Mouse (Mus musculus): ENCODE data around the gene Xlr3c. TPM values are rescaled to one million over a fixed set of nuclear protein-coding genes. Genes with fewer than 3 reads are reported as not detected.
"Not testable (repeated sequence)": the region's sequence is repeated elsewhere in the genome, so short reads cannot be mapped to it uniquely, and the experiment has no call there.

The Xlr3c gene
- polyA plus RNA-seq, 1 experiment from 2014 or later: not detected

DNA sequence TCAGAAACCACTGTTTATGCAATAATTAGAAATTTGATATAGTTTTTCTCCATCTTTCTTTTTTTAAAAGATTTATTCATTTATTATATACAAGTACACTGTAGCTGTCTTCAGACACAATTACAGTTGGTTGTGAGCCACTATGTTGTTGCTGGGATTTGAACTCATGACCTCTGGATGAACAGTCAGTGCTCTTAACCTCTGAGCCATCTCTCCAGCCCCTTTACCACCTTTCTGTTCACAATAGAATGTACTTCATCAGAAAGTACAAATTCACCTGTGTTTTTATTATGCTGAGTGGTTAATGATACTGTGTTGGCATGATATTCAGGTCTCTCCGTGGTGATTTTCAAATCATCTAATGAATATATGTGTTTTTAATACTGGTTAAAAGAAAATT is 39.8 kb downstream of the Xlr3c start:
- Histone ChIP-seq H3K4me1 (replicated peaks; ENCODE audit: control insufficient read depth, insufficient read depth, low read length) (no peaks in the 10 kb centered on the region), H3K27ac (ENCODE audit: low read length) (no peak overlapping the region), H3K4me3 (replicated peaks; ENCODE audit: low read length) (no peak overlapping the region), H3K9ac (replicated peaks; ENCODE audit: low read depth, low read length) (no peak overlapping the region), H3K27me3 (replicated peaks; ENCODE audit: control insufficient read depth, insufficient read depth, low read length) (no peaks in the 10 kb centered on the region), H3K9me3 (ENCODE audit: control insufficient read depth, low read length) (no peaks in the 10 kb centered on the region), H3K36me3 (ENCODE audit: control insufficient read depth, insufficient read depth) (no peaks in the 10 kb centered on the region), H3K4me2 (ENCODE audit: low read length) (no peak overlapping the region)
- WGBS: 54% methylated on average over 1 of the region's 1 CpGs
- no peak for ATAC-seq

DNA sequence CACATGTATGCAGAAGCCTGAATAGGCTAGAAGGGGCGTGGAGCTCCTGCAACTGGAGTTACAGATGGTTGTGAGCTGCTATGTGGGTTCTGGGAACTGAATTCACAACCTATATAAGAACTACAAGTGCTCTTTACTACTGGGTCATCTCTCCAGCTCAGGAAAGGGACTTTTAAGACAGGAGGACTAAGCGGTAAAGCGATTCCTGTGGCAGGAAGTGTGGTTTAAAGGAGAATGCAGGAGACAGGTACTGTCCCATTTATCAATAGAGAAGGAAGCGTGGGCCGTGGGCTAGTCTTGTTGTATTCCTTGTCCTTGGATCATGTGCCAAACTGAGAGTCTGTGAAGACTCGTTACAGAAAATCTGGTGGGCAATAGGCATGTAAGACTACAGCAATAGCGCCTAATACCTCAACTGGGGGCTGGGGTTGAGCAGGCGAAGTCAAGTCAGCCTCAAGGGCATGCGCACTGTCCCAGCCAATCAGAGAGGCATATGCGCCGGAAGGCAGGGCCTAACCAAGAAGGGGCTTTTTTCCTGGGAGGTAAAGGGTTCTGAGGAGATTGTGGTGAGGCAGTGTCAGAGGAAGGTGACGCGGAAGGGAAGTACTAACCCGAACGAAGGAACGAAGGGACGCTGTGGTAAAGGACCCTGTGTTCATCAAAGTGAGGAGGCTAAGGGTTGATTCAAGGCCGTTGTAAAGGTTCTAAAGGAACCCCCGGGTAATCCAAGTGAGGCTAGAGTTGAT is 51.2 kb downstream of the Xlr3c start, which contains the start of gene Xlr4b:
TSS of gene Xlr4b (plus strand) at position 515 of the 746 bp plus-strand sequence.
- not testable (repeated sequence) for H3K27me3 ChIP-seq (replicated peaks; ENCODE audit: control insufficient read depth, insufficient read depth, low read length); H3K4me1 ChIP-seq (replicated peaks; ENCODE audit: control insufficient read depth, insufficient read depth, low read length); H3K4me2 ChIP-seq (ENCODE audit: low read length); H3K27ac ChIP-seq (ENCODE audit: low read length); H3K36me3 ChIP-seq (ENCODE audit: control insufficient read depth, insufficient read depth); H3K9me3 ChIP-seq (ENCODE audit: control insufficient read depth, low read length); ATAC-seq; H3K9ac ChIP-seq (replicated peaks; ENCODE audit: low read depth, low read length); H3K4me3 ChIP-seq (replicated peaks; ENCODE audit: low read length)
- 85% methylated on average over 11 of the region's 19 CpGs for WGBS

Other genes with a start within 250 kb of the Xlr3c start
- 0.22 TPM in 1 of 2 replicates, not detected in the other for gene Pnma5, start 228.3 kb downstream of the Xlr3c start, polyA plus RNA-seq (2015; fragmentation: Nextera tagmentation; extraction: Ambion mirVana)
- 2.5 and 3.0 TPM in 2 replicates for gene Pnma3, start 200.6 kb downstream of the Xlr3c start, polyA plus RNA-seq (2015; fragmentation: Nextera tagmentation; extraction: Ambion mirVana)
- 0.71 TPM in 1 of 2 replicates, not detected in the other for gene Xlr4a, start 182.9 kb downstream of the Xlr3c start, polyA plus RNA-seq (2015; fragmentation: Nextera tagmentation; extraction: Ambion mirVana)
- gene Xlr3a, start 168.3 kb downstream of the Xlr3c start, polyA plus RNA-seq (2015; fragmentation: Nextera tagmentation; extraction: Ambion mirVana): 2.3 and 4.3 TPM in 2 replicates
- gene Gm14685, start 148.3 kb downstream of the Xlr3c start, polyA plus RNA-seq (2015; fragmentation: Nextera tagmentation; extraction: Ambion mirVana): 0.72 and 0.76 TPM in 2 replicates
- not detected in 2 replicates for gene Xlr5b, start 116.6 kb downstream of the Xlr3c start, polyA plus RNA-seq (2015; fragmentation: Nextera tagmentation; extraction: Ambion mirVana)
- gene DXBay18, start 115.9 kb downstream of the Xlr3c start, polyA plus RNA-seq (2015; fragmentation: Nextera tagmentation; extraction: Ambion mirVana): 0.86 TPM in 1 of 2 replicates, not detected in the other
- not detected in 2 replicates for gene Spin2d, start 88.4 kb downstream of the Xlr3c start, polyA plus RNA-seq (2015; fragmentation: Nextera tagmentation; extraction: Ambion mirVana)
- gene Xlr3b, start 73.2 kb downstream of the Xlr3c start, polyA plus RNA-seq (2015; fragmentation: Nextera tagmentation; extraction: Ambion mirVana): 12.2 and 13.6 TPM in 2 replicates
- gene Xlr4b, start 51.1 kb downstream of the Xlr3c start, polyA plus RNA-seq (2015; fragmentation: Nextera tagmentation; extraction: Ambion mirVana): 0.46 and 0.55 TPM in 2 replicates
- 25.5 and 26.4 TPM in 2 replicates for gene F8a, start 37.1 kb downstream of the Xlr3c start, polyA plus RNA-seq (2015; fragmentation: Nextera tagmentation; extraction: Ambion mirVana)
- gene Xlr4c, start 22.3 kb downstream of the Xlr3c start, polyA plus RNA-seq (2015; fragmentation: Nextera tagmentation; extraction: Ambion mirVana): 0.20 TPM in 1 of 2 replicates, not detected in the other
- gene Xlr5a, start 27.6 kb upstream of the Xlr3c start, polyA plus RNA-seq (2015; fragmentation: Nextera tagmentation; extraction: Ambion mirVana): not detected in 2 replicates
- not detected in 2 replicates for gene Xlr5c, start 27.6 kb upstream of the Xlr3c start, polyA plus RNA-seq (2015; fragmentation: Nextera tagmentation; extraction: Ambion mirVana)
- not detected in 2 replicates for gene Gm45015, start 71.5 kb upstream of the Xlr3c start, polyA plus RNA-seq (2015; fragmentation: Nextera tagmentation; extraction: Ambion mirVana)
- gene Zfp275, start 77.2 kb upstream of the Xlr3c start, polyA plus RNA-seq (2015; fragmentation: Nextera tagmentation; extraction: Ambion mirVana): 13.2 and 14.1 TPM in 2 replicates
- gene Gm18336, start 133.3 kb upstream of the Xlr3c start, polyA plus RNA-seq (2015; fragmentation: Nextera tagmentation; extraction: Ambion mirVana): not detected in 2 replicates
- gene Zfp92, start 145.7 kb upstream of the Xlr3c start, polyA plus RNA-seq (2015; fragmentation: Nextera tagmentation; extraction: Ambion mirVana): 0.37 and 1.1 TPM in 2 replicates
- not detected in 2 replicates for gene Trex2, start 170.0 kb upstream of the Xlr3c start, polyA plus RNA-seq (2015; fragmentation: Nextera tagmentation; extraction: Ambion mirVana)
- 59.5 and 60.1 TPM in 2 replicates for gene Haus7, start 193.7 kb upstream of the Xlr3c start, polyA plus RNA-seq (2015; fragmentation: Nextera tagmentation; extraction: Ambion mirVana)
- gene Bgn, start 218.2 kb upstream of the Xlr3c start, polyA plus RNA-seq (2015; fragmentation: Nextera tagmentation; extraction: Ambion mirVana): 14.9 and 21.1 TPM in 2 replicates
- 3.7 and 6.1 TPM in 2 replicates for gene Atp2b3, start 237.7 kb upstream of the Xlr3c start, polyA plus RNA-seq (2015; fragmentation: Nextera tagmentation; extraction: Ambion mirVana)